Mouse (Mus musculus): Measurements from ENCODE around the gene Rasgef1c. TPM values are rescaled to one million over a fixed set of nuclear protein-coding genes. Genes with fewer than 3 reads are reported as not detected.

The Rasgef1c gene
- total RNA-seq, 2 experiments from 2014 or later: not detected

DNA sequence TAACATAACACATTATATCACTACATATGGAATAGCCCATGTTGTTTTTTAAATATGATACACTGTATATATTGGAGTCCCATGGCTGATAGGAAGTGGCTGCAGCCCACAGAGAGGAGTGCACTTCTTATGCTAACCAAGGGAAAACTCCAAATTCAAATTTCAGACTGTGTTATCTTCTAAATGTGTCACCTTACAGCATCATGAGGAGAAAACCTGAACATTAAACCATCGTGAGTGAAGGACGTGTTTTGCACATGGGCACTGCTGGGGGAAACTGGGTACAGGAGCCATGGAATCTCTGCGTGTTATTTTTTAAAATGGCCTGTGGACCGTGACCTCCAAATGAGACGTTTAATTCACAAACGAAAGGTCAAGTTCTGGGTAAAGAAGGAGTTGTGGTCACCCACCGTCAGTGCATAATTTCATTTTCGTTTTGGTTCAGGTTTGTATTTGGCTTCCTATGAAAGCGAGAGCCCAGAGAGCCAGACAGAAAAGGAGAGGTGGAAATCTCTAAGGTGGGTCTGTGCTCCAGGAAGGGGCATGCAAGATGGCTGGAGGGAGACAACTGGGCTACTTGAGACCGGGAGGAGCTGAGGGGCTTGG is 76.4 kb downstream of the Rasgef1c start:
- DNase-seq: no peak

DNA sequence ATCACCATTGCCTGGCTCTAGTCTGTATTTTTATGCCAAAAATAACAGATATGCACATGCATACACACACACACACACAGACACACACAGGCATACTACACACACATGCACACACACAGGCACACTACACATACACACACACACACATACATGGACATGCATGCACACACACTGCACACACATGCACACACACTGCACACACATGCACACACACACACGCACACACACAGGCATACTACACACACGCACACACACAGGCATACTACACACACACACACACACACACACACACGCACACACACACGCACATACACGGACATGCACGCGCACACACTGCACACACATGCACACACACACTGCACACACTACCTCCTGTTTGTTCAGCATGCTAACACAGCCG is 77.3 kb downstream of the Rasgef1c start:
- DNase-seq: no peak

DNA sequence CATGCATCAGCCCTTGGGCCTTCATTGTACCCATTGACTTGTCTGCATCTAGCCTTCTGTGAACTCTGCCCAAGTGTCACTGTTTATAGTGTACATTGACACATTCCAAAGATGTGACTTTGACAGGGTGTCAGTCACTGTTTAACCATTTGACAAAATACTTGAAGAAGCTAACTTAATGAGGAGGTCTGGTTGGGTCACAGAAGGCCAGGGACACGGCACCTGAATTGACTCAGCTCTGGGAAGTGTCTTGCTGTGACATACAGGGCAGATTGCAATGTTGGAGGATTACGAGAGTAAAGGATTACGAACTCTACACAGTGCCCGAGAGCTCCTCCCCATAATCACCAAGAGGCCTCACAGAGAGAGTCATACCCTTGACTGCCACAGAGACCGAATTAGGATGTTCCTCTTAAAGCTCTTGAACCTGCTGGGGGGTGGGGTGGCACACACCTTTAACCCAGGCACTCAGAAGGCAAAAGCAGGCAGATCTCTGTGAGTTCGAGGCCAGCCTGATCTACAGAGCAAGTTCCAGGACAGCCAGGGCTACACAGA is 79.1 kb downstream of the Rasgef1c start:
- DNase-seq: no peak

DNA sequence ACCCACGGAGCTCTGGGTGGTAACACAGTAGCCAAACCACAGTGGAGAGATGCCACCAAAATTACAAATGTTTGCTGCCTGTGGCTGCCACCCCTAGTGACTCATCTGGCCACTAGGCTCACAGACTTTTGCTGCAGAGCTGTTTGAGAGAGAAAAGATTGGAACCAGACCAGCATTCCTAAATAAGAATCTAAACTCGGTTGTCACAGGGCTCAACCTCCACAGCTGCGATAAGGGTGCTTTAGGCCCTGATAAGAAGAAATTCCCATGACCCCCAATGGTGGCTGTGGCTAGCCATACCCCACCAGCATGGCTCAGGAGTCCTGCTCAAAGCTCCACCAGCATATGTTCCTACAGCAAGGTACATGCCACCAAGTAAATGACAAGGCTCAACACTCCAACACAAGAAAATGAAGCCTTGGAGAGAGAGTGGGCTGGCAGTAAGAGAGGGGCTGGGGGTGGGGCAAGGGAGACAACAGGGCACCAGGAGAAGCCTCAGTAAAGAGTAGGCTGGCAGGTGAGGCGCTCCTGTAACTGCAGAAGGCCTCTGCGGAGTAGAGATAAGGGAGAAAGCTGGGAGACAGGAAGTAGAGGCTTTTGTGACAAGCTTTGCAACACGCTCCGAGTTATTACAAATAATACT is 79.8 kb downstream of the Rasgef1c start:
- DNase-seq: no peak

DNA sequence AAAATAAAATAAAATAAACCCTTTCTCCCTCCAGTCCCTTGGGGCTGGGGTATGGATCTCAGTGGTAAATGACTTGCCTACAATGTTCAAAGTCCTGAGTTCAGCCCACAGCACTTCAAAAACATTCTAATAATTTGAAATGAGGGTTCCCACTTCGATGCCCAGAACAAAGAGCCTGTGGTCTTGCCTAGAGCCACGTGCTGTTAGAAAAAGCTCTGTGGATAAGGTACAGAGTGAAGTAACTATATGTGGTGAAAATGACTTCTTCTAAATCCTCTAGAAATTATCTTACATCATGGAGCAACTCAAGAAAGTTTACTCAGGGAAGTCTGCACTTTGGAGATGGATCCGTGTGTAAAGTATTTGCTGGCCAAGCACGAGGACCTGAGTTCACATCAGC is 80.5 kb downstream of the Rasgef1c start:
- no peak for DNase-seq

DNA sequence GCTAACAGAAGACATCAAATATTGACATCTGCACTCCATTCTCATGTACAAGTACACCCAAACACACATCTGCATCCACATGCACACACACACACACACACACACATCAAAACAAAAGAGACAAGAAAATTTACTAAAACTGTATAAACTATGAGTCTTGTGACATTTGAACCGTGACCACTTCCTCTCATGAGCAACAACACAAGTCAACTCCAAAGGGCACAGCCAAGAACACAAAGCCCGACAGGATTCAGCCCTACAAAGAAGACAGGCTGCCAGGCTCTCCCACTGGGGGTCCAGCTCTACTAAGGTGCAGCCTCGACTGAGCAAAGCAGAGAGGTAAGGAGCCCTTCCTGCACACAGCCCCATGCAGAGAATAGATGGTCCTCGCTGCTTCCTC is 81.2 kb downstream of the Rasgef1c start:
- DNase-seq: no peak

DNA sequence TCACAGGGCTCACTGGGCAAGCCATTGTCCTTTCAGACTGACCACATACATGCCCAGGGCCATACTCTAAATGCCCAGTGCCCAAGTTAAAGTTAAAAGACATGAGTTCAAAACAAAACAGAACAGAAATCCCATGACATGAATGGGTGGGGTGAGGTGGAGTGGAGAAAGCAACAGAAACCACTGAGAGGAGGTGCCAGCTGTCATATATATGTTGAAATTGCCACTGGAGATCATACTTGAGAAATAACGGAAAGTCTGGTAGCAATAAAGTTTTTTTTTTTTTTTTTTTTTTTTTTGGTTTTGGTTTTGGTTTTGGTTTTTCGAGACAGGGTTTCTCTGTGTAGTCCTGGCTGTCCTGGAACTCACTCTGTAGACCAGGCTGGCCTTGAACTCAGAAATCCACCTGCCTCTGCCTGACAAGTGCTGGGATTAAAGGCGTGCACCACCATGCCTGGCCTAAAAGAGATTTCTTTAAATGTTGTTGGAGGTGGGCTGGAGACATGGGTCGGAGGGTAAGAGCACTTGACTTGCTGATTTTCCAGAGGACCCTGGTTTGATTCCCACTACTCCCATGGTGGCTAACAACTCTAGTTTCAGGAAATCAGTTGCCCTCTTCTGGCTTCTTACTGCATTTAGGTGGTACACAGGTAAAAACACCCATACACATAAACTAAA is 82.4 kb downstream of the Rasgef1c start:
- no peak for DNase-seq

DNA sequence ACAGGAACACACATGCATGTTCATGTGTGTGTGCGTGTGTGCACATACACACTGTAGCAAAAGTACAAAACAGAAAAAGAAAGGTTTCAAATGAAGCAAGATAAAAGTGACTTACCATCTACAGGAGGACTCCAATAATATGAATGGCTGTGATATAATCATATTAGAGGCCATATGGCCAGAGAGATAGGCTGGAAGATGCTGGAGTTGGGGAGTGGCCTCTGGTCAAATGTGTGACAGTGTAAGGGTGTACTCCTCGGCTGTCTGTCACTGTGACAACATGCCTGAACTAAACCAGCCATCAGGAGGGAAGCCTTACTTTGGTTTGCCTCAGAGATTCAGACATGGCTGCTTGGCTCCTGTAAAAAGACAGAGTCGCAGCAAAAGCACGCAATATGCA is 83.4 kb downstream of the Rasgef1c start:
- DNase-seq: no peak

DNA sequence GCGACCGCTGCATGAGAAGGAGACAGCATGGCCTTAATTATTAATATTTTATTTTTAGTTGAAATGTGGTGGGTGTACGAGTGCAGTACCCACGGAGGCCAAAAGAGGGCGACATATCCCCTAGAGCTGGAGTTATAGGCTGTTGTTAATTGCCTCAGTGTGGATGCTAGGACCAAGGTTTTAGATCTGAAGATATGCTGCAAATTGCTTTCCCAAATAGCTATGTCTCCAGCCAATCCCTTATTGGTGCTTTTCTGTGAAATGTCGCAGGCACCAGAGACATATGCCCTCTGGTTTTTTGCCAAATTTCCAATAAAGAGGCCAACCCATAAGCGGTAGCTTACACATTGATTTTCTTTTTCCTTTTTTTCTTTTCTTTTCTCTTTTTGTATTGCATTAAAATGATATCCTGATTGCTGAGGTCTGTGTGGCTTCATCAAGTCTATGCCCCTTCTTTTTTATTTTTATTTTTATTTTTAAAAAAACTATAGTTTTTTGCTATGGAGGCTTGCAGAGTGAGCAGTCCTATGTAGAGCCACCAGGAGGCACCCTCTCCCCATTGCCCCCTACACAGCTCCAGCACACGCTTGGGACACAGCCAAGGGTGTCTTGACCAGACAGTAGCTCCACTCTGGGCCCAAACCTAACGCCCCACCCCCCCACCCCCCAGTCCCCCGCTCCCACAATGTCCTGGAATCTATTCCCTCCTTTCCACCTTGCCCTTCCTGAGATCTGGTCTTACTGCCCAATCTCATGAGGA is 84.8 kb downstream of the Rasgef1c start:
- peak; percentile 79 for DNase-seq

DNA sequence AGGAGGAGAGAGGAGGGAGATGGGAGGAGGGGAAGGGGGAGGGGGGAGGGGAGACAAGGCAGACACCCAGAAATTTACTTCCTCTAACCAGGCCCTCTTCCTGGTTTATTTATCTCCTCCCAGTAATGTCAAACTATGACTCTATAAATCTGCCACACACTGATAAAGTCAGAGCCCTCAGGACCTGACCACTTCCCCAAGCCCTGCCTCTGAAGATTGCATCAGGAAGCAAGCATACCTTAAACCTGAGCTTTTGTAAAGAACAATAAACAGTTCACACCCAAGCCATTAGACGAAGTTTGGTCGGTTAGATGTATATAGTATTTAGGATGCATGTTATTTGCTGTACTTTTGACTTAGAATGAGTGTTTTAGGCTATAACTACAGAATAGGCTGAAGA is 92.9 kb downstream of the Rasgef1c start:
- no peak for DNase-seq

DNA sequence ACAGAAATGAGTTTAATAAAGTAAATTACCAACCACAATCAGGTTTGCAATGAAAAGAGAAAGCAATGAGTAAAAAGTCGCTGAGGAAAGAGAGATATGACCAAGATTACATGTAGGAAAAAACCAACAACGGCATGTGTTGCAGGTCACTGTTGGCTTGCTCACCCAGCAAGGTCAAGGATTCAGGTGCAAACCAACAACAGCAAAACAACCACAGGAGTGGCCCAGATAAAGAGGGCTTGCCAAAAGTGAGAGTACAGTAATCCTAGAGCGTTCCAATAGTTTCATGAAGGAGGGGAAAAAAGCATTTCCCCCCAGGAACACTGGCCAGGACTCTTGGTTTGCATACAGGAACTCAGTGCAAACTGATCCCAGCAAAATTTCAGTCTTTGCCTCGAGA is 94.8 kb downstream of the Rasgef1c start:
- no peak for DNase-seq

DNA sequence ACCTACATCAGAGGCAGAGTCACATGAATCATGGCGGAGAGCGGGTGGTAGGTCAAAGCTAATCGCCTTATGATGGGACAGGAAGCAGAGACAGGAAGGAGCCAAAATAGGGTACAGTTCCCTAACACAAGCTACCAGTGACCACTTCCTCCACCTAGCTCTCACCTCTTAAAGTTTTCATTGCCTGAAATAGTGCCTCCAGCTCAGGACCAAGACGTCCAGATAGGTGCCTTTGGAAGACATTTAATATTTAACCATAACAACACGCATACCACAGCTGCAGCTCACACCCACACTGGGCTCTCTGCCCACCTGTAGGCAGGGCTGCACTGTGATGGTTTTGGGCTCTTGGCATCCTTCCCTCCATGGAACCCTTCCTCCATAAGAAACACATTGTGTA is 95.7 kb downstream of the Rasgef1c start:
- DNase-seq: no peak

DNA sequence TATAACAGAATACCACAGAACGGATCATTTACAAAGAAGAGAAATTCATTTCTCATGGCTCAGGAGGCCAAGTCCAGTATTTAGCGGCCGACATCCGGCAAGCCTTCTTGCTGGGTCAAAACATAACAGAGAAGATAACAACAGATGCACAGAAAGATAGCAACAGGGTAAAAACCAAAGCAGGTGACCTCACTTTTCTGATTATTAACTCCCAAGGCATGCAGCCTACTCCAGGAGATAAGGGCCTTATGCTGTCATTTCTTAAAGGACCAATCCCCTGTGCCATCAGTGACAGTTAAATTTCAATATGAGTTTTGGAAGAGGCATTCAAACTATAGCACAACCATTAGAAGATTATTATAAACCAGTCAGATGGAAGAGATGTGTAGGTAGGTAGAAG is 101.2 kb downstream of the Rasgef1c start:
- no peak for DNase-seq

DNA sequence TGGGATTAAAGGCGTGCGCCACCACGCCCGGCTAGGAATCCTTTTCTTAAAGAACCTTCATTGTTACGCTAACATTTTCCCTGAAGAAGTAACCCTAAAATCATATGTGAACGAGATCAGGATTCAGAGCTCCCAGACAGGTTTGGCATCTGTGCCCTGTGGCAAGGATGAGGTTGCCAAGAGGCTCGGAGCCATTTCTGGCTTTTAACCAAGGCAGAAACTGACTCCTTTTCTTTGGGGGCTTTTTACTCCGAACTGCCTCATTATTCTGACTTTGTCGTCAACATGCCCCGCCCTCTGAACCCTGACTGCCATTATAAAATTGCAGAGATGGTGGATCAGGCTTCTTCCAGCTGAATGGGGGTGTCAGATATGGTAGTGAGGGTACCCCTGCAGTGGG is 106.1 kb downstream of the Rasgef1c start:
- DNase-seq: no peak

DNA sequence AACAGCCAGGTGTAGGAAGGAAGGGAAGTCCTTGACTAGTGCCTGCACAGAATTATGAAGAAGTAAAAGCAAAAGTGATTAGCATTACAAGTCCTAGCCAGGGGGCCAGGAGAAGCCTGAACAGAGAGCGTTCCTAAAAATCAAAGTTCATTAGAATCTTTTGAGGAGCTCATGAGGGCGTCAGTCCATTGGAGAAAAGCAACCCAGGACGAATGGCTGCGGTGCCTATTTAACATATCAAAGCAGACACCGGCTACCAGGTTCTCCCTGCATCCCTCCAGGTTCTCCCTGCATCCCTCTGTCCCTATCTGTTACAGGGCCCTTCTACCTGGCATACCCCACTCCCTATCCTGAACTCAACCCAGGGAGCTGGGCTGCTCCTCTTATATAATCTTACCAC is 106.6 kb downstream of the Rasgef1c start:
- no peak for DNase-seq

DNA sequence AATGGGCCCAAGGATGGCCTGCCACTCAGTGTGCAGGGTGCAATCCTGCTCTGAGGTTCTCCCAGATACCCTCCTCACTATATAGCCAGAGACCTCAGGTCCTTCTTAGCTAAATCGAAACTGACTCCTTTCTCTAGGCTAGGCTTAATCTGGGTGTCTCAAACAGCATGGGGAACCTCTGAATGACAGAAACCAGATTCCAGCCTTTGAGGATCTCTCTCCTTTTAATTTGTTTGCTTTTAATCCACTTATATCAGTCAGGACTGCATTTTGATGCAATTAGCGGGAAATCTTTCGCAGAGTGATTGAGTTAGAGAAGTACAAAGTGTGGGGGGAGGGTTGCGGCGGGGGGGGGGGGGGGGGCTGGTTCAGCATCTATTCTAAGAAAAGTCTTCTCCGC is 111.4 kb downstream of the Rasgef1c start:
- DNase-seq: no peak

DNA sequence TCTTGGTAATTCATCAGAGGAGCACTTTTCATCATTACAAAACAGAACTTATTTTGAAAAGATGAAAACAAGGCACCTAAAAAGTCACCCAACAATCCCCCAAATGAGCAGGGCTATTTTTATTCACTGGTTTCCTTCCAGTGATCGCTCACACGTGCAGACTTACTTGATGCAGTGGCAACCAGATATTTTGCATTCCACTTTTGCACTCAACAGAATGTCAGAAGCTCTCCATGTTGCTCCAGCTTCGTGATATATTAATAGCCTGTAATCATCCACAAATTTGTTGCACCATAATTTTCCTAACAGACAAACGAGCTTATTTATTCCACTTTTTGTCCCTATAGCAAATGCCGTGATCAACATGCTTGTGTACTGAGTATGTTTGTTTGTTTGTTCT is 114.9 kb downstream of the Rasgef1c start:
- no peak for DNase-seq

DNA sequence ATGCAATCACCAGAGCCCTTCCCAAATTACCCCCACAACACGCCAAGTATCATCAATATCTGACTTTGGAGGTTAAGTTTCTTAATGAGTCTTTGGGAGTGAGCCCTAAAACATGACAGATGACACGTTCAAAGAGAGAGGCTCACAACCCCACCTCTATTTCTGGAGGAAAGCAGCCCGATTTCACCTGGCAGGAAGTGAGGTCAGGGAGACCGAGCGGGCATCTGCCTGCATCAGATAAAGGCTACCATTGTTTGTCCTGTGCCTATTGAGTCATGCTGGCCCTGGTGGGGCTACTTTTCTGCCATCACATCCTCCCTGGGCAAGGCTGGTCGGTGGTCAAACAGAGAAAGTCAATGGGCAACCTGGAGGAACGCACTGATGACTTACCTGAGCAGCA is 115.9 kb downstream of the Rasgef1c start:
- no peak for DNase-seq

DNA sequence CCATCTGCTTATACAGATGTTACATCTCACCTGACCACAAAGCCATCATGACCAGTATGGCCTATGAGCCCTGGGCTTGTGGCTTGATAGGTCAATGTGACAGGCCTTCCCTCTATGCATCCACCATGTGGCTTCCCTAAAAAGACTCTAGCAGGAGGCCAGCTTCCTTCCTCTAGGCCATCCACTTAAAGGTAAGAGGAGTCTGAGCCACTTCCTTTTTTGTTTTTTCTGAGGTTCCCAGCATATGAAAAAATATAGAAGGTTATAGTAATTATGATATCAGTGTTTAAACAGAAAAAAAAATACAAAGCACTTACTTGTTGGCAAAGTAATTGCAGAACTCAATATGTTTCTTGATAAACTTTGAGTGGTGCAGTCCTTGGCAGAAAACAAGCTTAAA is 117.2 kb downstream of the Rasgef1c start:
- no peak for DNase-seq

DNA sequence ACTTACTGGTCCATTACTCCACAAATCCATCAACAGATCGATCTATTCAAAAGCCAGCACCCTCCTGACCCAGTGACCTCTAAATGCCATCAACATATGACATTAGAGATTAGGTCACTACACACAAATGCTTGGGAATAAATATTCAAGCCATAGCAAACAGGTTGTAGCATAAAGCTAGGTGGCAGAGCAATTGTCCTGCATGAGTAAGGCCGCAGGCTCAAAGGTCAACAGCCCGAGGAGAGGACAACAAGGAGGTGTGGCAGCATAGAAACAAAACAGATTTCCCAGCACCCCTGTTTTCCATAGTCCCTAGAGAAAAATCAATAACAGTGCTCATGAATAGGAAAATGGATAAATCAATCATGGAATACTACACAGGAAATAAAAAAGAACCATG is 120.5 kb downstream of the Rasgef1c start:
- no peak for DNase-seq

DNA sequence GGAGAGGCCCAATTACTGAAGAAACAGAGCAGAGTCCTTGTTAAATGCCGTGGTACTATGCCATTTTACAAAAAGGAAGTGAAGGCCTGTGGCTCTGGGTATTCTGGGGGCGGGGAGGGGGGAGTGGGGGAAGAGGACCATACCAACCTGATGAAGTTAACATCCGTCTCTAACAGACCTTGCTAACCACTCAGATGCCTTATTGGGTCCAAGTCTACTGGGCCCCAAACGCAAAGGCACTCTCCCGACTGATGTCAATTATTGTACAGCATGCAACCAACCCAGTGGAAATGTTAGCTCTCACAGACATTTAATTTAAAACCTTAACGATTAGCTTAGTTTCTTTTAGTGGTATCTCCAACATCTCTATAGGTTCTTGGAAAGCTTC is 122.8 kb downstream of the Rasgef1c start:
- DNase-seq: no peak

DNA sequence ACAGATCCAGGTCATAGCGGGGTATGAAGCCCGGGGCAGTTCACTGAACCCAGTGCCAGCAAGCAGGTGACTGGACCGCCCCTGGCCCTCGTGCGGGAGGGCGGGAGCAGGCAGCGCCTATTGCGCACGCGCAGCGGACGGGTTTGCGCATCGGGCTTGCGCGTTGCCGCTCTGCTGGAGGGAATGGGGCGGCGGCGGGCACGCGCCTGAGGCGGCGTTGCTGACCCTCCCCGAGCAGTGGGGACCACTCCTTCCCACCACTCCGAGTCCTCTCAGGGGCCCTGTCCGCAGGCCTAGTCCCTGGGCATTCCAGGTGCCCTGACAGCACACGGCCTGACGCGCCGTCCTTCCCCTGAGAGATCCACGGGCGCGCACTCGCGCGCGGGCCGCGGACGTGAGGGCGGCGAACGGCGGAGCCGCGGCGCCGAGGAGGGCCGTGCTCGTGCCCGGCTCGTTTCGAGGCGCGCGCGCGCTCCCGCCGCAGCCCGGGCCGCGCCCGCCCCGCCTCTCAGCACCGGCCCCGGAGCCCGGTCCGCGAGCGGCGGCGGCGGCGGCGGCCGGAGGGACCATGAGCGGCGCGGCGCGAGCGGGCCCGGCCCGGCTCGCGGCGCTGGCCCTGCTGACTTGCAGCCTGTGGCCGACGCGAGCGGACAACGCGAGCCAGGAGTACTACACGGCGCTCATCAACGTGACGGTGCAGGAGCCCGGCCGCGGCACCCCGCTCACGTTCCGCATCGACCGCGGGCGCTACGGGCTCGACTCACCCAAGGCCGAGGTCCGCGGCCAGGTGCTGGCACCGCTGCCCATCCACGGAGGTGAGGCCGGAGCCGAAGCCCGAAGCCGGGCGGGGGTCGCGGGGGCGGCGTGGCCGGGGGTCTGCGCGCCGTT is 123.4 kb downstream of the Rasgef1c start, which contains the start of gene Rnf130:
Rnf130 (plus strand) TSS at position 514 of the 888 bp plus-strand sequence.
- DNase-seq: peak; percentile 97

Measured in heart, postnatal 4 days (tissue).